Mouse (Mus musculus): ENCODE data around the gene Polr2l.
A peak's percentile ranks its signal among the peaks of the same experiment; 100 is the strongest.
"Not testable (repeated sequence)": the region's sequence is repeated elsewhere in the genome, so short reads cannot be mapped to it uniquely, and the experiment has no call there.

Polr2l gene

DNA sequence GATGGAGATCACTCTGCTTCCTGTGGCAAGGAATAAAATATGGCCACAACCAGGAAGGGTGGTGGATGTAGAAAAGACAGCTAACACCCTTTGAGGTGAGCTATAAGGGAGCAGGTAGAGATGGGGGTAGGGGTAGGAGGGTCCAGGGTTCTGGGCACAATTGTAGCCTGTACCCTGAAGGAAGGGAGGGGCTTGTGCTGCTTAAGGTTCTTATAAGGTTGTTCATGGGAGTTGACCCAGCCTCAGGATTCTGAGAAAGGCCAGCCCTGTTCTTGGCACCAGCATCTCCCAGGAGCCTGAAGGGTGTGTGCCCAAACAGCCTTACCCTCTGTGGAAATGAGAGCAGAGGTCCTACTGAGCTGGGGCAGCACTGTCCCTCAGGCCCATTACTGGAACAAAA is 23.0 kb downstream of the Polr2l start:
- peak; percentile 22 for DNase-seq (ENCODE audit: low spot score)

DNA sequence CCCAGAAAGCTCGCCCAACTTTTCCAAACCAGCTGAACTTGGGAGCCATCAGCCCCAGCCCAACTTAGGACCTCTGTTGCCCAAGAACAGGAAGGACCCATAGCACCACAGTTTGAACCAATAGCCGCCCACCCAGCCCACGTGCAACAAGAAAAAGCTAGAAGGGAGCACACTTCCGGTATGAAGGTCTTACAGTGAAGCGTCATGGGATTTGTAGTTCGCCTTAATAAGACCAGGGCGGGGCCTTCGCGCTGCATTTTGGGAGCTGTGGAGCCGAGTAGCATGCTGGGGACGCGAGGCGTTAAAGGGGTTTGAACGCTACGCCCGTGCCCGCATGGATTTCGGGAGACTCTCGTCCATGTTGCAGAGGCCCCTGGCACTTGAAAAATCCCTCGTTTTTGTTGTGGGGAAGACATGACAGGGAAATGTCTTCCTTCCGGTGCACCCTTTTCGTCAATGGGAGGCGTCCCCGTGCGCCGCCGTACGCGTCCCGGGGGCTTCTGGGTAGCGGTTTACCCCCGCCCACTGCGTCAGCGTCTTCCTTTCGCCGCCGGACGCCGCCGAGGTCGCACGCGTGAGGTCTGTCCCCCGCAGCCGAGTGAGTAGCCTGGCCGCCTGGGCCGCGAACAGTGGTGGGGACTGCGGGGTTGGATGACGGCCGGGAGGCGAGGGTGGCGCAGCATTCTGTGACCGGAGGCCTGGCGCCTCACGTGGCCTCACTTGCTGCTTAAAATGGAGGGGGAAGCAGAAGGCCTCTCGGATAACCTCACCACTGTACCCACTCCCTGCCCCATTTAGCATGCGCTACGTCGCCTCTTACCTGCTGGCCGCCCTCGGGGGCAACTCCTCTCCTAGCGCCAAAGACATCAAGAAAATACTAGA is 27.6 kb downstream of the Polr2l start, which contains the start of gene Rplp2:
Rplp2 (plus strand) TSS at position 261 of the 882 bp plus-strand sequence.
- DNase-seq (ENCODE audit: low spot score): peak; percentile 94

DNA sequence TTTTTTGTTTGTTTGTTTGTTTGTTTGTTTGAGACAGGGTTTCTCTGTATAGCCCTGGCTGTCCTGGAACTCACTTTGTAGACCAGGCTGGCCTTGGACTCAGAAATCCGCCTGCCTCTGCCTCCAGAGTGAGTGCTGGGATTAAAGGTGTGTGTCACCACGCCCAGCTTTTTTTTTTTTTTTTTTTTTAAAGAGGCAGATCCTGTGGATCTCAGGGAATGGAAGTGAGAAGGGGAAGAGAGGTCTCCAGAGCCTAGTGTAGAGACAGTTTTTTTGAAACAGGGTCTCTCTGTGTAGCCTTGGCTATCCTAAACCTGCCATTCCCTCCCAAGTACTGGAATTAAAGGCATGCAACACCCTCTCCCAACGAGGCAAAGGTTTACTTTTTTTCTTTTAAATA is 28.6 kb downstream of the Polr2l start:
- DNase-seq (ENCODE audit: low spot score): not testable (repeated sequence)

DNA sequence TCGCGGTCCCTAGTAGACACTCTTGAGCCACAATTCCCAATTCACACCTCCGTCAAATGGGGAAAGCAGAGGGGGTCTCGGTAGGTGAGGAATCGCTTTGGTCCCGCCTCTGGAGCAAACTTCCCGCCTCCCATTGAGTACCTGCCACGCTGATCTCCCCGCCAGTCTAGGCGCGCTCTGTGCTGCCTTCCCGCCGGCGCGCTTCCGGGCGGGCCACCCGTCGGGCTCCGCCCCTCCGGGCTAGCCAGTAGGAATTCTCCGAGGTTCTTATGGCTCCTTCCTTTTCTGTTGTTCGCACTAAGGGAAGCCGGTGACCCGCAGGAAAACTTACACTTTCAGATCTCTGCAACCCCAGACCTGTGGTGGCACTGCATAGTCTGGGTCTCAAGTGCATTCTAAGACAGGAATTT is 31.1 kb downstream of the Polr2l start, which contains the start of gene Pidd1:
Pidd1 (minus strand) TSS at position 198 of the 410 bp plus-strand sequence.
- DNase-seq (ENCODE audit: low spot score): peak; percentile 76

DNA sequence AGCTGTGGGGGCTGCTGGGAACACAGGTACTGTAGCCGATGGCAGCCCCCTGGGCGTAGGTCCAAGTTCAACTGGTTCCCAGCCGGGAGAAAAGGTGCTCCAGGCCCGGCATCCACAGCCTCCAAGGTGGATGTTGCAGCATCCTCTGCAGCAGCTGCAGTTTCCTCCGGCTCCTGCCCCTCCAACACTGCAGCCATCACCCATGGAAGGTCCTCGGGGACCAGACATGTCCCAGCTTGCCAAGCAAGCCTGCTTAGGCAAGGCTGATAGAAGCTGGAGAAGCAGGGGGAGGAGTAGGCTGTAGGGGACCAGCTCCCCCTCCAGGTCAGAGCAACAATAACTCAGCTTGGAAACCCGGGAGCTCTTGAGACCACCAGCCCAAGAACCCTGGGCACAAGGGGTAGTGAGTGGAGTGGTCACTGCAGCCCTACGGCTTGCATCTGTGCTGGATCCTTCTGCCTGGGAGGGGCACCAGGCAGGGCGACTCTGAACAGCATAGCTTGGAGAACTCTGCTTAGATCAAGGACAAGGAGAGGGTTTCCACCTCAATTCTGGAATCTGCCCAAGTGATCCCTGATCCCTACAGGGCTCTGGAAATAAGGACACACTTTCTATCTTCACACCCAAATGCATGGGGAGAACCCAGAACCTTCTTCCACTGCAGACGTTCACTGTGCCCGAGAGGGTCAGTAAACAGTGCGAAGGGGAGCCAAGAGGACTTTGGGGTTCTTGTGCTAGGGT is 31.7 kb downstream of the Polr2l start:
- peak; percentile 23 for DNase-seq (ENCODE audit: low spot score)

DNA sequence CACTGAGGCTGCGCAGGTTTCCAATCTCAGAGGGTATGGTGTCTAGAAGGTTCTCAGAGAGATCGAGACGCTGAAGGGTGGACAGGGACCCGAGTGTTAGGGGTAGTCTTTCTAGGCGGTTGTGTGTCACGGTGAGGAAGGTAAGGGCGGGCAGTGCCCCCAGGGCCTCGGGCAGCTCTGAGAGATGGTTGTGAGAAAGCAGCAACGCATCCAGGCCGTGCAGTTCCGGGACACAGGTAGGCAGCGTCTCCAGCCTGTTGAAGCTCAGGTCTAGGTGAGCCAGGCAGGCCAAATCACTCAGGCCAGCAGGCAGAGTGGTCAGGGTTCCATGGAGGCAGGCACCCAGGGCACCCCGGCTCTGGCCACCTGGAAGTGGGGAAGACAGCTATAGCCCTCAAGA is 32.7 kb downstream of the Polr2l start:
- DNase-seq (ENCODE audit: low spot score): no peak

DNA sequence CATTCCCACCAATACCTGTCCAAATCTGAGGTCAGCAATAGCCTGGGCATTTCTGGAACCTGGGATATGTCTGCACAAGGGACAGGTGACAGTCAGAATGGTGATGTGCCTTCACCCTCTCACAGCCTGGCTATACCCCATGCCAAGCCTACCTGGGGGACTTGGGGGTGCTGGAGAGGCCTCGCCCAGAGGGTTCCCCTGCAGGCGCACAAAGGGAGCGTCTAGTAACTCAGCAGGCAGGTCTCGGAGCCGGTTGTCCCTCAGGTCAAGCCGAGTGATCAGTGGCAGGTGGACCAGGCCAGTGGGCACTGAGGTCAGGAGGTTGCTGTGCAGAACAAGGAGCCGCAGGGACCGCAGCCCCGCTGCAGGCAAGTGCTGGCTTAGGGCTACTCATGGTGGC is 33.5 kb downstream of the Polr2l start:
- no peak for DNase-seq (ENCODE audit: low spot score)

DNA sequence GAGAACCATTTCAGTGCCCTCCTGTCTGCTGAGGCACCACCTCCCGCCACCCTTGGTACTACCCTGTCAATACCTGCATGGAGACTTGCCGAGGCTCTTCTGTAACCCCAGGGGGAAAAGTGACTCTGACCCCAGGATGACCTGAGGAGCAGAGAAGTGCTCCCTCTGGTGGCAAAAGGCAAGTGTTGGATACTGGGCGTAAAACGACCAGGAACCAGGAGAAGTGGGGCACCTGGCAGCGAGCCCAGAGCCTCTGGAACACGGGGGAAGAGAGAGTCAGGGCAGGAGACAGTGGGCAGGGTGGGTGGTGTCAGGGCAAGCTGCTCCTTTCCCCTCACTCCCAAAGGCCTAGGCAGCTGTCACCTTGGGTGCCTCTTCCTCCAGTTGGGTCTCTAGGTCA is 34.3 kb downstream of the Polr2l start:
- peak; percentile 57 for DNase-seq (ENCODE audit: low spot score)

DNA sequence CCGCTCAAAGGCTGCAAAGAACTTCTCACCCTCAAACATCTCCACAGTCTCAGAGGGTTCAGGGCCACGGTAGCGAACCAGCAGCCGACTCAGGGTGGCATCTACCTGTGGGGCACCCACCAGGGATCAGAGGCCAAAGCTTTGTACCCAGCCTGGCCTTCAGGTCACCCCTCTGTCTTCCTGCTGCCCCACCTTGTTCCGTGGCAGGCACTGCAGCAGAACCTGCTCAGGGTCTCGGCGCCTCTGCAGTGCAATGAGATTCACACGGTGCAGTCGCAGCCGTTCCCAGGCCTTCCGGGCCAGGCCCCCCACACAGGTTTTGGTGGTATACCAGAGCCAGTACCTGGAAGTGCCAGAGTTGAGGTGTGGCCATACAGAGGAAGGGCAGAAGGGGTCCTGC is 35.1 kb downstream of the Polr2l start:
- DNase-seq (ENCODE audit: low spot score): no peak

DNA sequence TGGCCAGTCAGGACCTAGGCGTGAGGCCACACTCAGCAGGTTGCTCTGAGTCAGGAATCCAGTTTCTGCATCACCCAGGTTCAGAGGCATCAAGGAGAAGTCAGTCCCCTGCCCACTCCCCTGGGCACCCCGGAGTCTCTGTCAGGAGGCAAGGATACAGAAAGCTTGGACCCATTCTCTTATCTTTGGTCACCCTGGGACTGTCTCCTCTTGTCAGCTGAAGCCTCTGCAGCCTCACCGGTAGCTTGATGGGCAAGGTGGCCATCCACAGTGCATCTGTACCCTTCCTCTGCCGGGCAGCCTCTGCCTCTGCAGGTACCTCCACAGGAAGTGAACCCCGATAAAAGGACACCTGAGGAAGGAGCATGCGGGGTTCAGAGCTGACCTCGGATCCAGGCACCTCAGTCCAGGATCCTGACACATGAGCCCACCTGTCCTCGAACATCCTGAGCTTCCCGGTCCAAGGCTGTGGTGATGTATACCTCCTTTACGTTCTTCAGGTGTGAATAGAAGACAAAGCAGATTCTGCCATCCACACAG is 35.7 kb downstream of the Polr2l start:
- no peak for DNase-seq (ENCODE audit: low spot score)

DNA sequence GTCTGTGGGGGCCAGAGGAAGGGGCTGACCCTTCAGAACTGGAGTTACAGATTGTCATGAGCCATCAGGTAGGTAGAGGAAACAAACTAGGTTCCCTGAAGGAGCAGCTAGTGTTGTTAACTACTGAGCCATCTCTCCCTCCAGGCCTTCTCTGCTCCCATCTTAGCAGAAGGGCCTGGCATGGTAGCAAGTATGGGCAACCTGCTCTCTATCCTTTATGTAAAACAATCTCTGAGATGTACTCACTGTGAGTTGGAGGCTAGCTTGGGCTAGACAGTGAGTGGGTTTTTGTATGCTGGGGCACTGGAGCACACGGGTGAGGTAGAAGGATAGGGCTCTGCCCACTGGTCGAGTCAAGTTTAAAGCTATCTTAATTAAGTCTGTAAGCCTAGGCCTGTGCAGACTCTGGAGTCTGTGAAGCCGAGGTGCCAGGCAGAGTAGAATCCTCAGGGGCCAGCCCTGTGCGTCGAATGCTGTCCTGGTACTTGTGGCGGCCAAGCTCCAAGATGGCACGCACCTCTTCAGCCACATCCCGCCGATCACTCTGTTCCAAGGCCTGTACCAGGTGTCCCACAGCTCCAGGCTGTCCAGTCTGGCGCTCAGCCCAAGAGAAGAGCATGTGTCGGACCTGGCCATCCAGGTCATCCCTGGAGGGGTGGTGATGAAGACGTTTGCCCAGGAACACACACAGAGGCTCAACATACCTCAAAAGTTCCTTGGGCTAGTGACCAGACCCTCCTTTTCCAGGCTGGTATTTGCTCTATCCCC is 36.5 kb downstream of the Polr2l start:
- DNase-seq (ENCODE audit: low spot score): no peak

DNA sequence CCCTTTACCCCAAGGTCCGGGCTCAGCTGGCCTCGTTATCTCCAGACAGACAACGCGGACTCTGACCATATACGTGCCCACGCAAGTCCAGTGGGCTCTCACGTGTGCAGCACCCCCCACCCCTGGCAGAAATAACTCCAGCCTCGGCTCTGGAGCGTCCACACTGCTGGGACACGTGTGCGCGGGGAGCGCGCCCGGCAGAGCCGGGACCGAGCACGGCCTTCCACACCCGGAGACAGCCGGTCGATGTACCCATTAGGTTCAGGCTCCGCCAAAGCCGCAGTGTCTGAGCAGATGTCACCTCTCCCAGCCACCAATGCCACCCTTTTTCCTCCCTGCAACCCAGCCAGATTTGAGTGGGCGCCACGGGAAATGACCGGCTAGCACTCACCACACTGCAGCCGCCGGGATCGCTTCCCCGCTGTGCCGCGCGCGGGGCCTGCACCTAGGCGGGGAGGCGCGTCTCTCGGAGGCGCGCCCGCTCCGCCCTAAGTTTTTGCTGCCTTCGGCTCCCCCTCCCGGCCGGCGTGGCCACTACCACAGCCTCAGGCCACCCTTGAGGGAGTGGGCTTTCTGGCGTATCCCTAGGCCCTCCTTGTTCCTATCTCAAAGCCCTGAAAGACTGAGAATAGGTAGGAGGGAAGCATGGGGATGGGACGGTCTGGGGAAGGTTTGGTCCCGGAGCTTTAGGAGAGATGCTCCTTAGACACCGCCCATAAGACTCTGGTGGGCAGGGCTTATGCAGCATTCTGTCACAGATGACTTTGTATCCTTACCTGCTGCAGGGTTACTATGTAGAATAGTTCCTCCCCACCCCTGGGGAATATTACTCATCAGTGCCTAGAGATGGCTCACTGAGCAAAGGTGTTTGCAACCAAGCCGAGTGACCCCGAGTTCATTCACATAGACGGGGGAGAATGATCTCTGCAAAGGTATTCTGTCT is 37.5 kb downstream of the Polr2l start, which contains the start of gene Slc25a22:
Slc25a22 (minus strand) TSS at position 715 of the 943 bp plus-strand sequence.
- DNase-seq (ENCODE audit: low spot score): peak; percentile 84

DNA sequence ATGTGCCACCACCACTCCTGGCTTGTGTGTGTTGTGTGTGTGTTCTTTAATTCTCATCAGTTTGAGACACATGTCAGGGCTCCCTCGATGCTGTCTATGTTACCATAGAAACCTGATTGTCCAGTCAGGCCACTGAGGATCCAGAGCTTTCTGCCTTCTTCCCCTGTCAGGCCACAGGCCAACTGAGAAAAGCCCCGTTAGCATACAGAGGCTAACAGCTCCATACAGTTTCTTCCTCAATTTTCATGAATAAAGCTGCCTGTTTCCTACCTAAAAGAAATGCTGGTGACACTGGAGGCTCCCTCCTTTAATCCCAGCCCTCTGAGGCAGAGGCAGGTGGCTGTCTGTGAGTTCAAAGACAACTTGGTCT is 38.4 kb downstream of the Polr2l start:
- no peak for DNase-seq (ENCODE audit: low spot score)

DNA sequence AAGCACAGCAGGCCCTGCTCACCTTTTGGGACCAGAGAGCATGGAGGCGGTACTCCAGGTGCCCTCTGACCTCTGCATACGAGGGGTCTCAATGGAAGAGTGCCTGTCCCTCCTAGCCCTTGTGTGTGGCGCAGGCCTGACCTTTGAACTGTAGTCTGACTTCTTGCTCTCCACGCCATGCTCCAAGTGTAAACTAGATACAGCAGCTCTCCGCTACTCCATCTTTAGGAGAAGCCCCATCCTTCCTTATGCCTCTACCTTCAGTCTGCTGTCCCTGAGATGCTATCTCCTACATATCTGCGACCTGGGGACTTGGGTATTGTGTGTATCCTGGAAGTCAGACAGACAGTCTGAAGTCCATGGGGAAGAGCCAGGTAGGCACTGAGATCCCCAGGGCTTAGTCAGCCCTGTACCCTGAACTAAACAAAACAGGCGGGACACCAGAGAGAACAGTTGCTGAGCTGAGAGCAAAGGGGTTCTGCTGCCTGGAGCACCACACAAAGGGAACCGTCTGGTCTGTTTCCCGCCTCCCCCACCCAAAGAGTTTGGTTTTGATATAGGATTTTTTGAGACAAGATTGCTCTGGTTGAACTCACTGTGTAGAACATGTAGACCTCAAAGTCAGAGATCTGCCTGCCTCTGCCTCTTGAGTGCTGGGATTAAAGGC is 38.9 kb downstream of the Polr2l start:
- DNase-seq (ENCODE audit: low spot score): no peak

DNA sequence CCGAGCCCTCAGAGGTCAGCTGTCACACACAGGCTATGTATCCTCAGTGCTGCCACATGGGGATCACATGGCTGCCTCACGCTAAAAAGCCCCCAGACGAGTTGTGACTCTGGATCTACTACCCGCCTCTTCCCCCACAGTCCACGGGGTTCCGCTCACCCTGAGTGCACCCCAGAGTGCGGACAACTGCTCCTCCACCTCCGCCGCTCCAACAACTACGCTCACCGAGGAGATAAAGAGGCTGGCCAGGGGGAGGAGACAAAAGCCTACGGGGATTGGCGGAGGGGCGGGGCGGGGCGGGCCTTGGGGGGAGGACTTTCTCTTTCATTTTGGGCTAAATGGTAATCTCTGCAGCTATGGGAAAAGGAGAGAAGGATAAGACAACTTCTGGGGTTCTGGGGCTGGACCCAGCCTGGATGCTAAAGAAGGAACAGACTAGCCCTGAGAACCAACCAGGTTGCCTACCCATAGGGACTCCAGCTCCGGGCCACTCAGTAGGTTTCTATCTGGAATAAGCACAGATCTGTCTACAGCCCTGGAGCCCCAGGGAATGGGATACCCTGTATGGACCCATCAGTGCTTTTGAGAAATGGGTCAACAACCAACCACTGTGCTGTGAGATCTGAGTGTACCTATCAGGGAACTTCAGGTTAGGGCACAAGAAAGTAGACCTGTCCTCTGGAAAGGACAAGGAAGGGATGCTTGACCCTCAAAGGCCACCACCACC is 39.6 kb downstream of the Polr2l start:
- peak; percentile 62 for DNase-seq (ENCODE audit: low spot score)

DNA sequence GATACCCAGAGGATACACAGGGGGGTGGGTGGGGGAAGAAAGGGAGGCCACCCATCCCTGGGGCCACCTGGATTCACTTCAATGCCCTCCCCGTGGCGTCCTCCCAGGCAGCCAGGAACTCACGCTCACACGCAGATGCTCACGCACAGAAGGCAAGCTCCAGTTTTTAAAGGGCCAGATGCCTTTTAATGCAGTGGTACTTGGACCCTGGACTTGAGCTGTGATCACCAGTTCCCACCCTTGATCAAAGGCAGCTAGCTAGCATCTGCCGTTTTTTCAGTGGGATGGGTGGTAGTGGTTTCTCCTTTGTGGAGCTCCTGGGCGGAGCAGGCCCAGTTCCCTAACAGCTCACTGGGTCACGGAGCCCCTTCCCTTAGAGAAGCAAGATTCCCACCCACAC is 40.5 kb downstream of the Polr2l start:
- DNase-seq (ENCODE audit: low spot score): peak; percentile 51

DNA sequence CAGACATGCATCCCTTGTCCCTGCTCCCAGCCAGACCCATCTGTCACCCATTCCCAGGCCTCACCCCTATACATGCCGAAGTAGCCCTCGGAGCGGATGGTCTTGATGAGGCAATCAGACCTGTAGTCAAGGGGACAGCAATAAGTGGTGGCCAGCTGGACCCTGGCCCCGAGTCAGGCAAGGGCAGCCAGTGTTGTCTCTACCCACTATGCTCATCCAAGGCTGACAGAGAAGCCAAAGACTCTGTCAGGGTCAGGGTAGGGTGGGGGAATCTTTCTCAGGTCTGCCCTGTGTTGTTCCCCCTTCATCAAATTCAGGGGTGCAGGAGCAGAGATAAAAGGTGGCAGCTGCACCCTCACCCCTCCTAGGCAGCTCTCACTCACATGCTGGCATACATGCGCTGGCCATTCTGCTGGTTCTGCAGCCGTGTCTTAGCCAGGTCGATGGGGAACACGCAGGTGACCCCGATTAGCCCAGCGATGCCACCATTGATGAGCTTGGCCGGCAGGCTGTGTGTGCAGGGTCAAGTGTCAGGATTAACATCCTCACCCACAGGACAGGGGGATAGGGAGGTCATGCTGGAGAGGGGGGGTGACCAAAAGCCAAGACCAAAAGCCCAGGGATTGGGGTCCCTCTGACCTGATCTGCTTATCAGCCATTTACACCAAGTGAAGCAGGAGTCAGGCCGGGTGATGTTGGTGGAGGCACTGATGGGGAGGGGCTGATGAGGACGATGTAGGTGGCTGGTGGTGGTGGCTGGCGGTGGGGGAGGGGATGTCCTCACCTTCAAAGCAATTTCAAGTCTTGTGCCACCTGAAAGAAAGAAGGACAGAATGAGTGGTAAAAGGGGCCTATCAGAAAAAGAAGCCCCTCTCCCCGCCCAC is 41.2 kb downstream of the Polr2l start:
- no peak for DNase-seq (ENCODE audit: low spot score)

DNA sequence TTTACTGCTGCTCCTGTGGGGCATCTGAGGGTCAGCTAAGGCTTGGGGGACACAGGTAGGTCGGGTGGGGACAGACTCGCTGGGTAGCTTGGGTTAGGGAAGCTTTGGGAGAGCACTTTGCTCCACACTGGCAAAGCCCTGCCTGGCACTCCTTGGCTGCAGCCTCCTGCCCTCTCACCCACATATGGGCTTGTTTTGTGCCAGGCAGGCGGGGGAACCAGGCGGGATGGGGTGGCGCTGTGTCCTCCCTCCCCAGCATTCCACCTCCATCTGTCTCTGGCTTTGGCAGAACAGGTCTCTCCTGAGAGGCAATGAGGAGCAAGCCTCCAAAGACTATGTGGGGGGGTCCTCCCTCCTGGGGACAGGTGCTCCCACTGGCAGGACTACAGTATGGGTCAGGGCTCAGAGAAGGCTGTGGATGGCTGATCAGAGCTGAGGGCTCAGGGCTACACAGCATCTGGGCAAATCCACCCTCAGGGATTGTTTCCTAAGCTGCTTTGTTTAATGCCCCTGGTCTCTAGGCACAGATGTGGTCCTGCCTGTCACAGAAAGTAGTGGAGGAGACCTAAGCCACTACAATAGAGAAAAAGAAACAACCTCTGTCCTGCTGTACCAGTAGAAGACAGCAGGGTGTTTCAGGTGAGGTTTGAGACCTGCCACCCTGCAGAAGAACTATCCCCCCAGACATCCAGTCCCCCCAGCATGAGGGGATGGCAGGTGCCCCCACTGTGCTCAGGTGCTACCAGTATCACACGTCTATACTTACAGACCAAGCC is 42.0 kb downstream of the Polr2l start:
- peak; percentile 79 for DNase-seq (ENCODE audit: low spot score)
